Mouse (Mus musculus): ENCODE results near the gene S100a3. TPM values are rescaled to one million over a fixed set of nuclear protein-coding genes. Genes with fewer than 3 reads are reported as not detected.

The S100a3 gene
- polyA plus RNA-seq (2011; ENCODE audit: insufficient read depth, insufficient read length, low read depth, missing spikeins): 1.5 and 2.5 TPM in 2 replicates

- H3K4me1 ChIP-seq (ENCODE audit: control insufficient read depth, insufficient read depth, low read length): no peaks in the 10 kb centered on the region
- no peaks in the 10 kb centered on the region for H3K27me3 ChIP-seq (ENCODE audit: control insufficient read depth, insufficient read depth, low read length, poor library complexity, severe bottlenecking)
- H3K4me3 ChIP-seq (ENCODE audit: low read depth, low read length): no peak within 1 kb of the TSS
- H3K36me3 ChIP-seq (ENCODE audit: control insufficient read depth, insufficient read depth, low read length, poor library complexity, severe bottlenecking): no peaks in the 10 kb centered on the region
- H3K9me3 ChIP-seq (replicated peaks; ENCODE audit: control insufficient read depth, insufficient read depth, low read length, poor library complexity, severe bottlenecking): no peaks in the 10 kb centered on the region
- no peak within 1 kb of the TSS for H3K9ac ChIP-seq (ENCODE audit: low read depth, poor library complexity, severe bottlenecking)
- no peak within 1 kb of the TSS for H3K27ac ChIP-seq (ENCODE audit: insufficient read depth, low read length)
- TF ChIP-seq EP300 (IDR thresholded peaks at IDR 0.05; ENCODE audit: insufficient read depth, low read depth, low read length) (no peak), CTCF (IDR thresholded peaks at IDR 0.05; ENCODE audit: low read depth, low read length) (no peak), POLR2A (IDR thresholded peaks at IDR 0.05; ENCODE audit: insufficient read depth, low read length) (no peak)
Measured at GRCm38 (mm10) chr3:90560008-90560628, at the start of gene S100a3. S100a3 (plus strand) TSS chr3:90560578.

GRCm38 (mm10) chr3:90512276-90512675, 48.1 kb upstream of the S100a3 start:
- Histone ChIP-seq H3K9ac (ENCODE audit: low read depth, poor library complexity, severe bottlenecking) (no peak overlapping the region), H3K27me3 (ENCODE audit: control insufficient read depth, insufficient read depth, low read length, poor library complexity, severe bottlenecking) (no peaks in the 10 kb centered on the region), H3K27ac (ENCODE audit: insufficient read depth, low read length) (no peak overlapping the region), H3K36me3 (ENCODE audit: control insufficient read depth, insufficient read depth, low read length, poor library complexity, severe bottlenecking) (peaks cover 9% of the 10 kb centered on the region), H3K9me3 (replicated peaks; ENCODE audit: control insufficient read depth, insufficient read depth, low read length, poor library complexity, severe bottlenecking) (no peaks in the 10 kb centered on the region), H3K4me3 (ENCODE audit: low read depth, low read length) (no peak overlapping the region), H3K4me1 (ENCODE audit: control insufficient read depth, insufficient read depth, low read length) (peaks cover 3% of the 10 kb centered on the region)
- TF ChIP-seq EP300 (IDR thresholded peaks at IDR 0.05; ENCODE audit: insufficient read depth, low read depth, low read length) (no peak), POLR2A (IDR thresholded peaks at IDR 0.05; ENCODE audit: insufficient read depth, low read length) (no peak), CTCF (IDR thresholded peaks at IDR 0.05; ENCODE audit: low read depth, low read length) (no peak)

GRCm38 (mm10) chr3:90512948-90513642, 47.3 kb upstream of the S100a3 start:
- H3K4me1 ChIP-seq (ENCODE audit: control insufficient read depth, insufficient read depth, low read length): peaks cover 5% of the 10 kb centered on the region
- no peak for TF ChIP-seq CTCF (IDR thresholded peaks at IDR 0.05; ENCODE audit: low read depth, low read length)
- TF ChIP-seq POLR2A (IDR thresholded peaks at IDR 0.05; ENCODE audit: insufficient read depth, low read length): no peak
- TF ChIP-seq EP300 (IDR thresholded peaks at IDR 0.05; ENCODE audit: insufficient read depth, low read depth, low read length): peak; percentile 68; the same call in 1 of the 2 replicates
- 0 out of 2 replicates have a peak overlapping the region, but pooled peaks have one; percentile 9 for H3K9ac ChIP-seq (ENCODE audit: low read depth, poor library complexity, severe bottlenecking)
- no peaks in the 10 kb centered on the region for H3K9me3 ChIP-seq (replicated peaks; ENCODE audit: control insufficient read depth, insufficient read depth, low read length, poor library complexity, severe bottlenecking)
- H3K27ac ChIP-seq (ENCODE audit: insufficient read depth, low read length): no peak overlapping the region
- peaks cover under 1% of the 10 kb centered on the region; the same call in 1 of the 2 replicates for H3K36me3 ChIP-seq (ENCODE audit: control insufficient read depth, insufficient read depth, low read length, poor library complexity, severe bottlenecking)
- H3K4me3 ChIP-seq (ENCODE audit: low read depth, low read length): peak overlapping the region; percentile 55
- no peaks in the 10 kb centered on the region for H3K27me3 ChIP-seq (ENCODE audit: control insufficient read depth, insufficient read depth, low read length, poor library complexity, severe bottlenecking)

GRCm38 (mm10) chr3:90513796-90514590, 46.4 kb upstream of the S100a3 start, which contains the start of the genes S100a1 and S100a13:
S100a1 (minus strand) TSS chr3:90514392.
S100a13 (plus strand) TSS chr3:90514435.
- H3K27me3 ChIP-seq (ENCODE audit: control insufficient read depth, insufficient read depth, low read length, poor library complexity, severe bottlenecking): no peaks in the 10 kb centered on the region
- peak within 1 kb of the TSS; percentile 9; the same call in 1 of the 2 replicates for H3K9ac ChIP-seq (ENCODE audit: low read depth, poor library complexity, severe bottlenecking)
- no peaks in the 10 kb centered on the region for H3K9me3 ChIP-seq (replicated peaks; ENCODE audit: control insufficient read depth, insufficient read depth, low read length, poor library complexity, severe bottlenecking)
- H3K27ac ChIP-seq (ENCODE audit: insufficient read depth, low read length): no peak within 1 kb of the TSS
- TF ChIP-seq CTCF (IDR thresholded peaks at IDR 0.05; ENCODE audit: low read depth, low read length) (peak; percentile 42), EP300 (IDR thresholded peaks at IDR 0.05; ENCODE audit: insufficient read depth, low read depth, low read length) (no peak), POLR2A (IDR thresholded peaks at IDR 0.05; ENCODE audit: insufficient read depth, low read length) (no peak)
- H3K36me3 ChIP-seq (ENCODE audit: control insufficient read depth, insufficient read depth, low read length, poor library complexity, severe bottlenecking): no peaks in the 10 kb centered on the region
- H3K4me1 ChIP-seq (ENCODE audit: control insufficient read depth, insufficient read depth, low read length): peaks cover 5% of the 10 kb centered on the region
- H3K4me3 ChIP-seq (ENCODE audit: low read depth, low read length): peak within 1 kb of the TSS; percentile 55

GRCm38 (mm10) chr3:90514691-90515090, 45.7 kb upstream of the S100a3 start:
- TF ChIP-seq POLR2A (IDR thresholded peaks at IDR 0.05; ENCODE audit: insufficient read depth, low read length) (no peak), CTCF (IDR thresholded peaks at IDR 0.05; ENCODE audit: low read depth, low read length) (no peak), EP300 (IDR thresholded peaks at IDR 0.05; ENCODE audit: insufficient read depth, low read depth, low read length) (peak; percentile 56)
- no peak overlapping the region for H3K27ac ChIP-seq (ENCODE audit: insufficient read depth, low read length)
- H3K27me3 ChIP-seq (ENCODE audit: control insufficient read depth, insufficient read depth, low read length, poor library complexity, severe bottlenecking): no peaks in the 10 kb centered on the region
- no peaks in the 10 kb centered on the region for H3K36me3 ChIP-seq (ENCODE audit: control insufficient read depth, insufficient read depth, low read length, poor library complexity, severe bottlenecking)
- peaks cover 5% of the 10 kb centered on the region for H3K4me1 ChIP-seq (ENCODE audit: control insufficient read depth, insufficient read depth, low read length)
- H3K9me3 ChIP-seq (replicated peaks; ENCODE audit: control insufficient read depth, insufficient read depth, low read length, poor library complexity, severe bottlenecking): no peaks in the 10 kb centered on the region
- peak overlapping the region; percentile 48 for H3K4me3 ChIP-seq (ENCODE audit: low read depth, low read length)
- H3K9ac ChIP-seq (ENCODE audit: low read depth, poor library complexity, severe bottlenecking): no peak overlapping the region

Measured in ES-Bruce4 (cell line).